Mouse (Mus musculus) ES-E14 (cell line): ENCODE measurements around the gene Wfdc15a. TPM values are rescaled to one million over a fixed set of nuclear protein-coding genes. Genes with fewer than 3 reads are reported as not detected.

Experiments
- DNase-seq: peaks from one replicate; pipeline ENCODE4 v3.0.0-alpha.2; 2013; ENCODE audit warnings: low read depth, low spot score
- H3K27ac ChIP-seq: 2 replicates; pipeline ENCODE4 v1.5.1; 2012; ENCODE audit warnings: low read depth, mild to moderate bottlenecking, low read length, moderate library complexity, mixed read lengths; ENCODE audit not compliant: poor library complexity, insufficient read depth, severe bottlenecking
- H3K36me3 ChIP-seq: 2 replicates; pipeline ENCODE4 v1.6.1; 2012; ENCODE audit warnings: mild to moderate bottlenecking, low read length, moderate library complexity, mixed read lengths; ENCODE audit not compliant: control insufficient read depth, poor library complexity, insufficient read depth, severe bottlenecking
- H3K4me1 ChIP-seq, 2 experiments: fragments of 150-350 bp in 1 of 2; sonication (generic) in 1 of 2; 2 replicates each; pipeline ENCODE4 v1.6.1; 2012; ENCODE audit warnings: low read length in 2 of 2, mild to moderate bottlenecking in 1 of 2, mixed read lengths in 1 of 2; ENCODE audit not compliant: control insufficient read depth in 2 of 2, insufficient read depth in 2 of 2, poor library complexity in 1 of 2
- H3K4me3 ChIP-seq, 2 experiments: fragments of 150-350 bp in 1 of 2; sonication (generic) in 1 of 2; 2 replicates each; pipeline ENCODE4 v1.5.1; 2012; ENCODE audit warnings: low read length in 2 of 2, low read depth in 1 of 2, mild to moderate bottlenecking in 1 of 2, mixed read lengths in 1 of 2; ENCODE audit not compliant: insufficient read depth in 1 of 2, poor library complexity in 1 of 2, severe bottlenecking in 1 of 2
- H3K9ac ChIP-seq: 2 replicates; pipeline ENCODE4 v1.6.1; 2012; ENCODE audit warnings: low read depth, mild to moderate bottlenecking, low read length, mixed read lengths; ENCODE audit not compliant: poor library complexity, insufficient read depth, severe bottlenecking
- H3K9me3 ChIP-seq: fragments of 150-350 bp; sonication (generic); 2 replicates; pipeline ENCODE4 v1.6.1; 2012; ENCODE audit warnings: low read depth, mild to moderate bottlenecking, low read length; ENCODE audit not compliant: control insufficient read depth, insufficient read depth
- CHD2 ChIP-seq: IDR thresholded peaks from 2 replicates; pipeline ENCODE4 v1.6.1; 2014; ENCODE audit warnings: mild to moderate bottlenecking, low read depth, low read length, inconsistent platforms
- HCFC1 ChIP-seq: IDR thresholded peaks from 2 replicates; pipeline ENCODE4 v1.6.1; 2012; ENCODE audit warnings: low read length, inconsistent platforms, borderline replicate concordance; ENCODE audit not compliant: insufficient read depth
- MAFK ChIP-seq: IDR thresholded peaks from 2 replicates; pipeline ENCODE4 v1.6.1; 2014; ENCODE audit warnings: mild to moderate bottlenecking, low read depth, low read length, inconsistent platforms; ENCODE audit not compliant: insufficient read depth
- ZC3H11A ChIP-seq: IDR thresholded peaks from 2 replicates; pipeline ENCODE4 v1.6.1; 2012; ENCODE audit warnings: low read depth, mild to moderate bottlenecking, inconsistent platforms, low read length, borderline replicate concordance
- ZNF384 ChIP-seq: IDR thresholded peaks from 2 replicates; pipeline ENCODE4 v1.6.1; 2012; ENCODE audit warnings: low read depth, low read length, inconsistent platforms
- in situ Hi-C, 2 experiments: fragments of 600-800 bp; cut with MboI; formaldehyde crosslinking; loops; one replicate each; pipeline ENCODE4 v1.15.1; 2025; ENCODE audit warnings: low sequenced_read_pairs in 2 of 2, inconsistent platforms in 1 of 2; ENCODE audit not compliant: unreplicated experiment in 2 of 2
- total RNA-seq: library from RNA; depleted of rRNA; stranded (reverse); fragments of 300-350 nt; gene quantifications from 2 replicates; pipeline ENCODE4 v1.2.3, GENCODE M21; 2012

The Wfdc15a gene
- total RNA-seq, 1 experiment = 11.9 TPM

- H3K4me3 ChIP-seq = peak overlapping the region; percentile 29 to 48
- 0 out of 4 replicates have a peak, but pooled peaks cover 0 to 3% of the 10 kb centered on the region in 2 experiments for H3K4me1 ChIP-seq
- no peaks in the 10 kb centered on the region for H3K36me3 ChIP-seq
- peak; percentile 35 for DNase-seq
- in situ Hi-C loops = no loop called here
- H3K9ac ChIP-seq = peak overlapping the region; percentile 4; the same call in 1 of the 2 replicates
- no peaks in the 10 kb centered on the region for H3K9me3 ChIP-seq
- no peak for TF ChIP-seq HCFC1
- TF ChIP-seq ZC3H11A = no peak
- no peak for TF ChIP-seq CHD2
- no peak overlapping the region for H3K27ac ChIP-seq
These were observed 32.0 kb downstream of the Wfdc15a start for GRCm38 (mm10) chr2:164167752-164168570.

- H3K9me3 ChIP-seq = no peaks in the 10 kb centered on the region
- no peak overlapping the region for H3K9ac ChIP-seq
- no peak for DNase-seq
- in situ Hi-C loops = no loop called here
- no peak overlapping the region for H3K27ac ChIP-seq
- 0 out of 4 replicates have a peak, but pooled peaks cover 0 to 3% of the 10 kb centered on the region in 2 experiments for H3K4me1 ChIP-seq
- TF ChIP-seq MAFK (no peak), ZNF384 (no peak), CHD2 (no peak), HCFC1 (no peak), ZC3H11A (no peak)
- H3K36me3 ChIP-seq = no peaks in the 10 kb centered on the region
- no peak overlapping the region for H3K4me3 ChIP-seq
These were observed 35.0 kb downstream of the Wfdc15a start for GRCm38 (mm10) chr2:164164941-164165340.

GRCm38 (mm10) chr2:164161515-164162055 is 38.3 kb downstream of the Wfdc15a start:
- in situ Hi-C loops = no loop called here
- Histone ChIP-seq H3K9ac (no peak overlapping the region), H3K4me3 (no peak overlapping the region), H3K9me3 (no peaks in the 10 kb centered on the region), H3K4me1 (no peaks in the 10 kb centered on the region), H3K36me3 (no peaks in the 10 kb centered on the region), H3K27ac (no peak overlapping the region)
- DNase-seq = no peak
- TF ChIP-seq HCFC1 (no peak), CHD2 (no peak), MAFK (peak; percentile 50; the same call in 1 of the 2 replicates)

- DNase-seq = no peak
- Histone ChIP-seq H3K9ac (no peak overlapping the region), H3K4me3 (no peak overlapping the region), H3K9me3 (no peaks in the 10 kb centered on the region), H3K4me1 (no peaks in the 10 kb centered on the region), H3K27ac (no peak overlapping the region), H3K36me3 (peaks cover 4% of the 10 kb centered on the region)
- in situ Hi-C loops = no loop called here
- TF ChIP-seq CHD2 = no peak
- TF ChIP-seq HCFC1 = no peak
- TF ChIP-seq MAFK = no peak
- TF ChIP-seq ZC3H11A = no peak
- no peak for TF ChIP-seq ZNF384
These were observed 41.1 kb downstream of the Wfdc15a start for GRCm38 (mm10) chr2:164158838-164159237.
